Mouse (Mus musculus) intestine, embryonic 15.5 days (tissue): ENCODE data around the gene Dnajb12. TPM values are rescaled to one million over a fixed set of nuclear protein-coding genes. Genes with fewer than 3 reads are reported as not detected.

Source experiments
- polyA plus RNA-seq: library from polyadenylated mRNA; unstranded; fragments of >200 nt; fragmentation: Nextera tagmentation; extraction: Ambion mirVana; gene quantifications from 2 replicates; pipeline ENCODE4 v1.2.1, GENCODE M21; 2015

Gene Dnajb12
- polyA plus RNA-seq, 1 experiment from 2014 or later, result 25.2 TPM

Other genes with a start within 250 kb of the Dnajb12 start
- gene Micu1, start 177.1 kb upstream of the Dnajb12 start, polyA plus RNA-seq, result 66.0 and 72.3 TPM in 2 replicates
- 35.4 and 35.7 TPM in 2 replicates for gene Ddit4, start 72.3 kb downstream of the Dnajb12 start, polyA plus RNA-seq
- 45.2 and 45.3 TPM in 2 replicates for gene Ascc1, start 123.2 kb downstream of the Dnajb12 start, polyA plus RNA-seq
- gene Anapc16, start 123.6 kb downstream of the Dnajb12 start, polyA plus RNA-seq, result 99.9 and 101 TPM in 2 replicates
- gene Spock2, start 226.7 kb downstream of the Dnajb12 start, polyA plus RNA-seq, result 3.7 and 4.2 TPM in 2 replicates